7 mouse cellular contexts compared by ENCODE assay signal in genomic region chr12:84008729-84009128, GRCm38 (mm10). TPM values are rescaled to one million over a fixed set of nuclear protein-coding genes. Genes with fewer than 3 reads are reported as not detected.
DNase-seq lines count a peak whose midpoint lies in the region; ATAC-seq lines count a peak whose summit lies in the region.

No protein-coding gene starts in this region.

- 0 out of 2 replicates have a peak overlapping the region, but pooled peaks have one; percentile 43 for H3K9ac ChIP-seq in lung, embryonic 15.5 days
- H3K9ac ChIP-seq in forebrain, embryonic 16.5 days (replicated peaks; ENCODE audit: low read depth, low read length), result peak overlapping the region; percentile 55; the same call in 1 of the 2 replicates
- H3K9ac ChIP-seq in limb, embryonic 15.5 days, result no peak overlapping the region
- no peak overlapping the region for H3K9ac ChIP-seq in stomach, embryonic 15.5 days

- ATAC-seq in lung, embryonic 15.5 days (ENCODE audit: borderline replicate concordance, extremely low read depth, low FRiP score, low TSS enrichment), result 0 out of 2 replicates have a peak, but pooled peaks have one; percentile 3
- ATAC-seq in forebrain, embryonic 16.5 days, result no peak; the same call in 1 of the 2 replicates
- ATAC-seq in limb, embryonic 15.5 days (ENCODE audit: insufficient number of reproducible peaks, low FRiP score, low TSS enrichment, low read depth), result no peak
- ATAC-seq in stomach, embryonic 15.5 days (ENCODE audit: insufficient read depth, low FRiP score, low read depth), result no peak
- ATAC-seq in inflammation-experienced regulatory T-cells, adult 6 months, result no peak

- no peaks in the 10 kb centered on the region for H3K27me3 ChIP-seq in lung, embryonic 15.5 days
- no peaks in the 10 kb centered on the region for H3K27me3 ChIP-seq in forebrain, embryonic 16.5 days (replicated peaks; ENCODE audit: control insufficient read depth, insufficient read depth, low read length)
- H3K27me3 ChIP-seq in limb, embryonic 15.5 days, result no peaks in the 10 kb centered on the region
- H3K27me3 ChIP-seq in stomach, embryonic 15.5 days (replicated peaks), result no peaks in the 10 kb centered on the region

- peak overlapping the region; percentile 64 for H3K4me2 ChIP-seq in lung, embryonic 15.5 days
- H3K4me2 ChIP-seq in forebrain, embryonic 16.5 days (ENCODE audit: low read length), result peak overlapping the region; percentile 55
- peak overlapping the region; percentile 52 for H3K4me2 ChIP-seq in limb, embryonic 15.5 days
- peak overlapping the region; percentile 60 for H3K4me2 ChIP-seq in stomach, embryonic 15.5 days

- no peaks in the 10 kb centered on the region for H3K9me3 ChIP-seq in lung, embryonic 15.5 days
- no peaks in the 10 kb centered on the region for H3K9me3 ChIP-seq in forebrain, embryonic 16.5 days (ENCODE audit: control insufficient read depth, low read length)
- H3K9me3 ChIP-seq in limb, embryonic 15.5 days, result no peaks in the 10 kb centered on the region
- H3K9me3 ChIP-seq in stomach, embryonic 15.5 days, result no peaks in the 10 kb centered on the region

- H3K27ac ChIP-seq in lung, embryonic 15.5 days, result peak overlapping the region; percentile 88
- peak overlapping the region; percentile 58 for H3K27ac ChIP-seq in forebrain, embryonic 16.5 days (ENCODE audit: low read length)
- peak overlapping the region; percentile 75 for H3K27ac ChIP-seq in limb, embryonic 15.5 days
- H3K27ac ChIP-seq in stomach, embryonic 15.5 days, result peak overlapping the region; percentile 59; the same call in 1 of the 2 replicates

- H3K4me3 ChIP-seq in lung, embryonic 15.5 days, result peak overlapping the region; percentile 52
- peak overlapping the region; percentile 52 for H3K4me3 ChIP-seq in forebrain, embryonic 16.5 days (replicated peaks; ENCODE audit: low read length)
- peak overlapping the region; percentile 52 for H3K4me3 ChIP-seq in limb, embryonic 15.5 days
- H3K4me3 ChIP-seq in stomach, embryonic 15.5 days (replicated peaks), result peak overlapping the region; percentile 50

- H3K36me3 ChIP-seq in lung, embryonic 15.5 days, result no peaks in the 10 kb centered on the region
- no peaks in the 10 kb centered on the region for H3K36me3 ChIP-seq in forebrain, embryonic 16.5 days (ENCODE audit: control insufficient read depth, insufficient read depth)
- 0 out of 2 replicates have a peak, but pooled peaks cover 2% of the 10 kb centered on the region for H3K36me3 ChIP-seq in limb, embryonic 15.5 days
- H3K36me3 ChIP-seq in stomach, embryonic 15.5 days, result no peaks in the 10 kb centered on the region

- peaks cover 25% of the 10 kb centered on the region for H3K4me1 ChIP-seq in lung, embryonic 15.5 days
- peaks cover 26% of the 10 kb centered on the region for H3K4me1 ChIP-seq in forebrain, embryonic 16.5 days (replicated peaks; ENCODE audit: control insufficient read depth, insufficient read depth, low read length)
- peaks cover 16% of the 10 kb centered on the region for H3K4me1 ChIP-seq in limb, embryonic 15.5 days
- H3K4me1 ChIP-seq in stomach, embryonic 15.5 days, result peaks cover 18% of the 10 kb centered on the region

- WGBS in lung, embryonic 15.5 days, result 44% methylated on average over 8 of the region's 8 CpGs
- WGBS in forebrain, embryonic 16.5 days, result 41% methylated on average over 8 of the region's 8 CpGs
- 62% methylated on average over 8 of the region's 8 CpGs for WGBS in limb, embryonic 15.5 days
- 58% methylated on average over 8 of the region's 8 CpGs for WGBS in stomach, embryonic 15.5 days

- no peak for DNase-seq in lung, postnatal 14 days
- no peak for DNase-seq in testis, postnatal 14 days (ENCODE audit: low spot score)

RNA-seq across cellular contexts. Expression of gene Acot1, which starts 0.6 kb away (rescaled TPM):
- polyA plus RNA-seq in lung, embryonic 15.5 days (2015; fragmentation: Nextera tagmentation; extraction: Ambion mirVana), result 85.5 and 92.8 TPM in 2 replicates
- 72.1 and 101 TPM in 2 replicates for polyA plus RNA-seq in forebrain, embryonic 16.5 days (2015; fragmentation: Nextera tagmentation; extraction: Ambion mirVana)
- polyA plus RNA-seq in limb, embryonic 15.5 days (2015; fragmentation: Nextera tagmentation; extraction: Ambion mirVana), result 58.3 and 59.5 TPM in 2 replicates
- polyA plus RNA-seq in stomach, embryonic 15.5 days (2015; fragmentation: Nextera tagmentation; extraction: Ambion mirVana), result 51.1 and 62.7 TPM in 2 replicates
- not detected for polyA plus RNA-seq in inflammation-experienced regulatory T-cells, adult 6 months (2017; shearing (Covaris generic))

RNA-seq across cellular contexts. Expression of gene Acot2, which starts 21.1 kb away (rescaled TPM):
- 36.2 and 41.2 TPM in 2 replicates for polyA plus RNA-seq in lung, embryonic 15.5 days (2015; fragmentation: Nextera tagmentation; extraction: Ambion mirVana)
- 9.4 and 11.3 TPM in 2 replicates for polyA plus RNA-seq in forebrain, embryonic 16.5 days (2015; fragmentation: Nextera tagmentation; extraction: Ambion mirVana)
- polyA plus RNA-seq in limb, embryonic 15.5 days (2015; fragmentation: Nextera tagmentation; extraction: Ambion mirVana), result 26.1 and 26.5 TPM in 2 replicates
- polyA plus RNA-seq in stomach, embryonic 15.5 days (2015; fragmentation: Nextera tagmentation; extraction: Ambion mirVana), result 29.0 and 30.0 TPM in 2 replicates
- 10 to 100 TPM; 24.2 to 35.2 (median 24.9) TPM for polyA plus RNA-seq in inflammation-experienced regulatory T-cells, adult 6 months (2017; shearing (Covaris generic))

RNA-seq across cellular contexts. Expression of gene Heatr4, which starts 24.1 kb away (rescaled TPM):
- not detected in 2 replicates for polyA plus RNA-seq in lung, embryonic 15.5 days (2015; fragmentation: Nextera tagmentation; extraction: Ambion mirVana)
- not detected in 2 replicates for polyA plus RNA-seq in forebrain, embryonic 16.5 days (2015; fragmentation: Nextera tagmentation; extraction: Ambion mirVana)
- polyA plus RNA-seq in limb, embryonic 15.5 days (2015; fragmentation: Nextera tagmentation; extraction: Ambion mirVana), result not detected in 2 replicates
- polyA plus RNA-seq in stomach, embryonic 15.5 days (2015; fragmentation: Nextera tagmentation; extraction: Ambion mirVana), result 0.04 TPM in 1 of 2 replicates, not detected in the other
- not detected for polyA plus RNA-seq in inflammation-experienced regulatory T-cells, adult 6 months (2017; shearing (Covaris generic))

RNA-seq across cellular contexts. Expression of gene Acot4, which starts 29.4 kb away (rescaled TPM):
- 0.44 and 0.50 TPM in 2 replicates for polyA plus RNA-seq in lung, embryonic 15.5 days (2015; fragmentation: Nextera tagmentation; extraction: Ambion mirVana)
- 0.21 and 0.35 TPM in 2 replicates for polyA plus RNA-seq in forebrain, embryonic 16.5 days (2015; fragmentation: Nextera tagmentation; extraction: Ambion mirVana)
- polyA plus RNA-seq in limb, embryonic 15.5 days (2015; fragmentation: Nextera tagmentation; extraction: Ambion mirVana), result 0.17 and 0.37 TPM in 2 replicates
- polyA plus RNA-seq in stomach, embryonic 15.5 days (2015; fragmentation: Nextera tagmentation; extraction: Ambion mirVana), result 2.4 and 2.6 TPM in 2 replicates
- under 1 TPM in 1 of 3 experiments, not detected in 2; 0.16 TPM for polyA plus RNA-seq in inflammation-experienced regulatory T-cells, adult 6 months (2017; shearing (Covaris generic))

RNA-seq across cellular contexts. Expression of gene Gm49366, which starts 30.0 kb away (rescaled TPM):
- not detected in 2 replicates for polyA plus RNA-seq in lung, embryonic 15.5 days (2015; fragmentation: Nextera tagmentation; extraction: Ambion mirVana)
- not detected in 2 replicates for polyA plus RNA-seq in forebrain, embryonic 16.5 days (2015; fragmentation: Nextera tagmentation; extraction: Ambion mirVana)
- not detected in 2 replicates for polyA plus RNA-seq in limb, embryonic 15.5 days (2015; fragmentation: Nextera tagmentation; extraction: Ambion mirVana)
- polyA plus RNA-seq in stomach, embryonic 15.5 days (2015; fragmentation: Nextera tagmentation; extraction: Ambion mirVana), result 0.73 TPM in 1 of 2 replicates, not detected in the other
- not detected for polyA plus RNA-seq in inflammation-experienced regulatory T-cells, adult 6 months (2017; shearing (Covaris generic))

Comparison
In these comparisons a context has a peak if more than half of its experiments do, and no peak if none do; other contexts are left out.
1. H3K9ac ChIP-seq: peak in lung, embryonic 15.5 days (single experiment) and forebrain, embryonic 16.5 days (single experiment); none in limb, embryonic 15.5 days (single experiment) and stomach, embryonic 15.5 days (single experiment).
2. RNA of gene Acot1, which starts 0.6 kb away (polyA plus RNA-seq): 85.5 to 92.8 TPM in lung, embryonic 15.5 days, 72.1 to 101 TPM in forebrain, embryonic 16.5 days, 58.3 to 59.5 TPM in limb, embryonic 15.5 days and 51.1 to 62.7 TPM in stomach, embryonic 15.5 days; not detected in inflammation-experienced regulatory T-cells, adult 6 months; every median in the first group is over 10 times any median in the second.
3. Peak in every context shown above with its lines, with median percentiles within 50 percentile points of each other: H3K27ac ChIP-seq, H3K4me2 ChIP-seq and H3K4me3 ChIP-seq.